Mouse (Mus musculus) thymus, postnatal 14 days (tissue): ENCODE measurements around the gene Fam216a.

ENCODE experiments used
- DNase-seq: peaks from one replicate; pipeline ENCODE4 v3.0.0; 2021

Gene Fam216a

GRCm38 (mm10) chr5:122390671-122391070 lies 18.5 kb upstream of the Fam216a start:
- no peak for DNase-seq

- DNase-seq: no peak
Observed at GRCm38 (mm10) chr5:122390006-122390405, 17.8 kb upstream of the Fam216a start.

GRCm38 (mm10) chr5:122379374-122380155 lies 7.4 kb upstream of the Fam216a start:
- DNase-seq: peak; percentile 76

GRCm38 (mm10) chr5:122378171-122378570 lies 6.0 kb upstream of the Fam216a start:
- DNase-seq: no peak

GRCm38 (mm10) chr5:122377101-122377833 lies 5.1 kb upstream of the Fam216a start:
- DNase-seq: no peak

- DNase-seq: no peak
Observed at GRCm38 (mm10) chr5:122372878-122373277, 714 bp upstream of the Fam216a start.

GRCm38 (mm10) chr5:122371591-122372191 lies 473 bp downstream of the Fam216a start, which contains the start of gene Gpn3:
TSS of gene Gpn3 (plus strand) at chr5:122371876.
- DNase-seq: peak; percentile 80

GRCm38 (mm10) chr5:122354492-122355067 lies 17.6 kb downstream of the Fam216a start:
- DNase-seq: no peak

- peak; percentile 99 for DNase-seq
Observed at GRCm38 (mm10) chr5:122353807-122354491, 18.2 kb downstream of the Fam216a start, which contains the start of the genes Rad9b and Vps29. TSS of gene Rad9b (minus strand) at chr5:122354233. TSS of gene Vps29 (plus strand) at chr5:122354369.

GRCm38 (mm10) chr5:122345777-122346176 lies 26.4 kb downstream of the Fam216a start:
- DNase-seq: peak; percentile 25

- DNase-seq: peak; percentile 87
Observed at GRCm38 (mm10) chr5:122344260-122344659, 27.9 kb downstream of the Fam216a start.

GRCm38 (mm10) chr5:122343768-122344167 lies 28.4 kb downstream of the Fam216a start:
- DNase-seq: peak; percentile 21

- no peak for DNase-seq
Observed at GRCm38 (mm10) chr5:122342874-122343273, 29.3 kb downstream of the Fam216a start.

GRCm38 (mm10) chr5:122336554-122337294 lies 35.4 kb downstream of the Fam216a start:
- no peak for DNase-seq

- peak; percentile 66 for DNase-seq
Observed at GRCm38 (mm10) chr5:122334682-122335081, 37.5 kb downstream of the Fam216a start.

- DNase-seq: no peak
Observed at GRCm38 (mm10) chr5:122330269-122330668, 41.9 kb downstream of the Fam216a start.

GRCm38 (mm10) chr5:122327283-122327682 lies 44.9 kb downstream of the Fam216a start:
- DNase-seq: no peak

- DNase-seq: no peak
Observed at GRCm38 (mm10) chr5:122325477-122325876, 46.7 kb downstream of the Fam216a start.

GRCm38 (mm10) chr5:122324608-122325431 lies 47.3 kb downstream of the Fam216a start:
- DNase-seq: no peak

- no peak for DNase-seq
Observed at GRCm38 (mm10) chr5:122323523-122323922, 48.6 kb downstream of the Fam216a start.
